Mouse (Mus musculus) adrenal gland, adult 8-10 months (tissue): ENCODE results near the gene Cachd1. TPM values are rescaled to one million over a fixed set of nuclear protein-coding genes. Genes with fewer than 3 reads are reported as not detected.

Source experiments
- DNase-seq: peaks from one replicate; pipeline ENCODE4 v3.0.0; 2022
- total RNA-seq, 4 experiments: library from RNA; stranded (reverse); gene quantifications; 2 replicates each; pipeline ENCODE4 v1.2.4; 2022

The Cachd1 gene
- total RNA-seq, 4 experiments from 2014 or later, result 12.4 to 15.3 (median 13.5) TPM

- DNase-seq, result no peak
Observed at GRCm38 (mm10) chr4:100922816-100923554, 146.5 kb downstream of the Cachd1 start.

GRCm38 (mm10) chr4:100923598-100923997 is 147.1 kb downstream of the Cachd1 start:
- no peak for DNase-seq

- no peak for DNase-seq
Observed at GRCm38 (mm10) chr4:100924276-100924675, 147.8 kb downstream of the Cachd1 start.

GRCm38 (mm10) chr4:100925153-100925552 is 148.7 kb downstream of the Cachd1 start:
- no peak for DNase-seq

GRCm38 (mm10) chr4:100926608-100927007 is 150.1 kb downstream of the Cachd1 start:
- no peak for DNase-seq

GRCm38 (mm10) chr4:100927059-100927458 is 150.6 kb downstream of the Cachd1 start:
- no peak for DNase-seq

- DNase-seq, result no peak
Observed at GRCm38 (mm10) chr4:100943689-100944088, 167.2 kb downstream of the Cachd1 start.

- DNase-seq, result peak; percentile 15
Observed at GRCm38 (mm10) chr4:100944276-100944675, 167.8 kb downstream of the Cachd1 start.

- DNase-seq, result no peak
Observed at GRCm38 (mm10) chr4:100945171-100945899, 168.9 kb downstream of the Cachd1 start.

GRCm38 (mm10) chr4:100948494-100949425 is 172.3 kb downstream of the Cachd1 start:
- no peak for DNase-seq

GRCm38 (mm10) chr4:100950316-100950715 is 173.8 kb downstream of the Cachd1 start:
- DNase-seq, result no peak

GRCm38 (mm10) chr4:100951876-100952275 is 175.4 kb downstream of the Cachd1 start:
- no peak for DNase-seq

GRCm38 (mm10) chr4:100963341-100963740 is 186.9 kb downstream of the Cachd1 start:
- no peak for DNase-seq

- no peak for DNase-seq
Observed at GRCm38 (mm10) chr4:100963796-100964195, 187.3 kb downstream of the Cachd1 start.

- DNase-seq, result no peak
Observed at GRCm38 (mm10) chr4:100967703-100968392, 191.4 kb downstream of the Cachd1 start.

- no peak for DNase-seq
Observed at GRCm38 (mm10) chr4:100973641-100974454, 197.4 kb downstream of the Cachd1 start.

- no peak for DNase-seq
Observed at GRCm38 (mm10) chr4:100974455-100975035, 198.1 kb downstream of the Cachd1 start.

- no peak for DNase-seq
Observed at GRCm38 (mm10) chr4:100977522-100977921, 201.0 kb downstream of the Cachd1 start.

- DNase-seq, result no peak
Observed at GRCm38 (mm10) chr4:100987187-100987586, 210.7 kb downstream of the Cachd1 start.

GRCm38 (mm10) chr4:100988231-100988799 is 211.8 kb downstream of the Cachd1 start:
- DNase-seq, result no peak
